Mouse (Mus musculus): ENCODE results near the gene Lbhd2.

Gene Lbhd2

DNA sequence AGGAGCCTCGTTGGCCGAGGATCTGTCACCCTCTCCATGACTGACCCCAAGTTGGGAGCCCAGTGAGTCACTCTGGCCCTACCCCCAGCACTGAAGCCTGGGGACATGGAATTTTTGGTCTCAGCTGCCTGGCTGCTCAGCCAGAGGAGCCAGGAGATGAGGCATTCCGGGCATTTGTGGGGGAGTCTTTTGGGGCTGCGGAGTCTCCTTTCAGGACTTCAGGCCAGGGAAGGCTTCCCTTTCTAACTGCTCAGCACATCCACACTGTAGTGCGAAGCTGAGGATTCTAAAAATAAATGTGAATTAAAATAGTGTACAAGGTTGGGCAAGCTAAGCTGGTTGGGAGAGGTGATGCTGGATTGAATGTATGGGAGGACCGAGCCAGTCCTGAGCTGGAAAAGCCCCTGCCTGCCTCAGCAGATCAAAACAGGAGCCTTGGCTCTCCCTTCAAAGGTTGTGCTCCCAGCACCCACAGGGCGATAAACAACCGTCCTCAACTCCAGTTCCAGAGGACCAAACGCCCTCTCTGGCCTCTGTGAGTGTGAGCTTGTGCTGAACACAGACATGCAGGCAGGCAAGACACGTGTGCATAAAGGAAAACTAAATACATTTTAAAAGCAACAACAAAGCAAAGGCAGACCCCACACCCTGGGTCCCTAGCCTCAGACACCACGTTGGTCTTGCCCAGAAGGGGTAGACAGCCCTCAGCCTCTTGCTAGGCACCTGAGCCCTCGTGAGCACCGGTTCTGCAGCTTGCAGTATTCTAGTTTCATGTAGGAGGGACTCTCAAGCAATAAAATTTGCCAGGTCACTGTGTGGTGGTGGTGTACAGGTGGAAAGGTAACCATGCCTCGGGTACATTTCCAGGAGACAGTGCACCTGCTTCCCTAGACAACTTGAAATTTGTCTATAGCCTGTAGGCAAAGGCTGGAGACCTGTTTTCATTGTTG, 24.5 kb downstream of the Lbhd2 start:
- no peak for DNase-seq (ENCODE audit: low spot score)

DNA sequence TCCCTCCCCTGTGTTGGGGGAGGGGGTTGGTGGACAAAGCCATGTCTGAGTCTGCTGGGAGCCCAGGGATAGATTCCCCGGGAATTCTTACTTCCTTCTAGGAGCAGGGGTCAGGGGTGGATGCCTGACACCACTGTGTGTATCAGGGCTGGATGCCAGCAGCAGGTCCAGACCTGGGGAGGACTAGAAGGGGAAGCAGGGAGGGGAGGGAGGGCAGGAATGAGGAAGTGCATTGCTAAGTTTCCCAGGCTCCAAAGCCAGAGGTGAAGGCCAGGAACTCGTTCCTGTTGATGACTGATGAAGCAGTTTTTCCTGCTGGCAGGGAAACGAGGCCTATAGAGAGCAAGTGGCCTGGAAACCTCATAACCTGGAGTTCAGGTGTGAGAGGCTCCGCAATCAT, 25.5 kb downstream of the Lbhd2 start:
- no peak for DNase-seq (ENCODE audit: low spot score)

DNA sequence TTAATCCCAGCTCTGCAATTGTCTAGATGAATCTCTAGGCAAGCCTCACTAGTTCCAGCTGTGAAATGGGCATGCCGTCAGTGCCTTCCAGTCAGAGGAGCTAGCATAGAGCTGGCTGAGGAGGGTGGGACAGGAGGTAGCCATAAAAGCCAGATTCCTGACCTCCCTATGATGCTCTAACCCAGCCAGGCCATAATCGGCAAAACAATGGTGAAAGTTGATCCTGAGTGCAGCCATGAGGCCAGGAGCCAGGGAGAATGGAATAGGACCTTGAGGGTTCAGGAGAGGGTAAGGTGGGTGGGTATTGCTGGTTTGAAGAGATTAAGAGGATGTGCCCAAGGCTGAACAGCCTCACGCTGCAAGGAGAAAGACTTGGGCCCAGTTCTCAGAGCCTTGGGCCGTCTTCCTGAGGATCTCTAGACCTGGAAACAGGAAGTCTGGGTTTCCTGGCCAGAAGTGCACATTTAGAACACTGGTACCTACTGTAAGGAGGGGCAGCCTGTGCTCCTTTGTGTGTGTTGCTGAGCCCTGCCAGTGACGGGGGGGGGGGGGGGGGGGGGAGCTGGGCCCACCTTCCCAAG, 26.2 kb downstream of the Lbhd2 start:
- DNase-seq (ENCODE audit: low spot score): no peak

DNA sequence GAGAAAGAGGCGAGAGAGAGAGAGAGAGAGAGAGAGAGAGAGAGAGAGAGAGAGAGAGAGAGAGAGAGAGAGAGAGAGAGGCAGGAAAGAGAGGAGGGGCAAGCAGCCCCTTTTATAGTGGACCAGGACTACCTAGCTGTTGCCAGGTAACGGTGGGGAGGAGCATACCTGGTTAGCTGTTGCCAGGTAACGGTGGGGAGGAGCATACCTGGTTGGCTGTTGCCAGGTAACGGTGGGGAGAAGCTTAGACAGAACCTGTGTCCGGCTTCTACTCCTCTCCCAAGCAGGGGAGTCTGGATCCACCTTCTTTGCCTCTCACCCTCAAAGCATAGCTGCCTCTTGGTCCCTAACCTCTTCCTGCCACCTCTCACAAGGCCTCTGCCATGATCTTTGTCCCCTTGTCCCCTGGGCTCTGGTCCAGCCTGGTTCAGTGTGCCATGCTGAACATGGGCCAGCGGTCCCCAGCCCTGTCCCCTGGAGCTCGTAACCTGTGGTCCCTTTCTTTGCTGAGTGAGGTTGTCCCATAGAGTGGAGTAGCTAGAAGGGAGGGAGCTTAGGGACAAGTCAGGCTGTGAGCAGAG, 27.6 kb downstream of the Lbhd2 start:
- no peak for DNase-seq (ENCODE audit: low spot score)

DNA sequence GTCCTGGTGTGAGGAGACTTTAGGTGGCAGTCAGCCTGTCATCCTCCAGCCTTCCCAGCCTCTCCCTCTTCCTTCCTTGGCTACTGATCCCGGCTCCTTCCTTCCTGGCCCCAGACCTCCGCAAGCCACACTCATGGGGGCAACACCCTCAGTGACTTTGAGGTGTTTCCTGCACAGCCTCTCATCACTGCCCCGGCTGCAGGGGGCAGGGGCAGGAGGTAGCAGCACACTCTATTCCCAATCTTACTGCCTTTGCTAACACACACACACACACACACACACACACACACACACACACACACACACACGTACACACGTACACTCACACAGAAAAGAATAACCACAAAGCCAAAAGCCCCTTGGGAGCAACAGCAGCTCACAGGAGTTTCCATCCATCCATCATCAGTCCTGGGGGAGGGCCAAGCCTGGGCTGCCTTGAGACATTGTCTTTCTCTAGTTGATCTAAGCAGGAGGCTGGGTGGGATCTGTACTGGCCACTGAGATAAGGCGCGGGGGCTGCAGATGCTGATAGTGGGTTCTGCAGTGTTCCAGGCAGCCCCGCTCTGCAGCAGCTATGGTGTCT, 28.2 kb downstream of the Lbhd2 start:
- no peak for DNase-seq (ENCODE audit: low spot score)

DNA sequence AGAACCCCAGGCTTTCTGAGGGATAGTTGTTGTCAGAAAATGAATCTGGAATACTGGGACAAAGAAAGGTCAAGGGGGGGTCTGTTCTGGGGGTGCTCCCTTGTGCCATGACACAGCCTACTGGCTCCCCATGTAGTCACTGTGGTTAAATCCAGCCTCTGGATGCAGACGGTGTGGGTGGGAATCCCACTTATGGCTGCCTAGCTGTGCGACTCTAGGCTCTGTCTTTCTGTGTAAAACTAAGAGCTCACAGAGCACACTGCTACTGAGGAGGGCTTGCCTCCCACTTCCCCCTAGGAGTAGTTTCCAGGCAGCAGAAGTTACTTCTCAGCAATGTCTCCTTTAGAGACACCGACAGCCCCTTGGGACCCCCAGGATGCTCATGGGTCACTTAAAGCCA, 29.6 kb downstream of the Lbhd2 start:
- DNase-seq (ENCODE audit: low spot score): no peak

DNA sequence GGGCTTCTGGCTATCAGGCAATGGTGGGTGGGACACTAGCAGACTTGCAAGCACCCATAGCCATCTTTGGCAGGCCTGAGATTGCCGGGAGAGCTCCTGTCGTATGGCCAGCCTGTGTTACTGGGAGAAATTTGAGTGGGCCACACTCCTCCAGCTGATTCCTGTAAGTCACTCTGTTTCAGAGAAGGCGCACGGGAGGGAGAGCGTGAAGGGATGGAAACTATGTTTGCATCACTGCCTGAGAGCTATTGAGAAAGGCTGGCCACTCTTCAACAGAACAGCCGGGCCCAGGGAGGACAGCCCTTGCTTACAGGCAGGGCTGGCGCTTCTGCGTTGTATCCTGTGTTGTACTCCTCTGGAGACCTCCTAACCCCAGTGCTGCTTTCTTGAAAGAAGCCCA, 30.0 kb downstream of the Lbhd2 start:
- DNase-seq (ENCODE audit: low spot score): no peak

DNA sequence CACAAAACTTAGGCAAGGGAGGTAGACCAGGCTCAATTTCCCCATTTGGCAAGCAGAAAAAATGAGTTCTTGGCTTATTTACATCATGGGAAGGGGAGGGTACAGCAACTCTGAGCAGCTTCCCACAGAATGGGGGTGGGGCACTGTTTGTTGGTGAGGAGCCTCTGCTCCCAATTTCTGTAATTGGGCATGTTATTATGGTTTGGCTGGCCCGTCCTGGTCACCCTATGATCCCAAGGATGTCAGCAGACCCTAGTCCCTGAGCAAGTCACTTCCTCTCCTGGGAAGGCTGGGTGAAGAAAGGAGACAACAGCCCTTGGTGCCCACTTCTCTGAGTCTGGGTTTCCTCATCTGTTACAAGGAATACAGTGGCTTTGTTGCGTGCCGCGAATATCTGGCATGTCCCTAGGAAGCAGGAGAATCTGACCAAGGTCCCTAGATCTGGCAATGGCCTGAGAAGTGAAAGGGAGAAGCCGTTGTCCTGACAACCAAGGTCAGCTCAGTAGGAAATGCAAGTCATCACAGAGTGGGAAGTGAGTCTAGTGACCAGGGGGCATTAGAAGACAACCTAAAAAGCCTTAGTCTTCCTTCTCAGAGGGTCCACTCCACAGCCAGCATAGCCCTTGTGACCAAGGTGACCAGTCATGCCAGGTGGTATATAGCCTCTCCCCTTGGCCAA, 30.8 kb downstream of the Lbhd2 start:
- no peak for DNase-seq (ENCODE audit: low spot score)

DNA sequence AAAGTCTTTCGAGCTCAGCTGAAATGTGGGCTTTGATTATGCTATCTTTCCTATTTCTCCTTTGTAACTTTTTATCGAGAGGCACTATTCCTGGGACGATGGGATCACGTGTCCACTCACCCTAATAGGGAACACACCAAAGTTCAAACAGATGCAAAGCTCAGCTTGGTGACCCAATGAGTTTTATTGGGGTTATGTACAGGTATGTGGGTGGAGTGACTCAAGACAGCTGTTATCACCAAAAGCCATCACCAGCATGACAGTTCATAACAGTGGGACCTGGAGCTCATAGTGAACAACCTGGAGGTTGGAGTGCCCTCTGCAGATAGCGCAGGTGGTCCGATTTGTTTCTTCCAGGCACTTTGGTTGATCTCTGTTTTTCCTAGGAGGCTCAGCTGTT, 32.2 kb downstream of the Lbhd2 start:
- DNase-seq (ENCODE audit: low spot score): no peak

DNA sequence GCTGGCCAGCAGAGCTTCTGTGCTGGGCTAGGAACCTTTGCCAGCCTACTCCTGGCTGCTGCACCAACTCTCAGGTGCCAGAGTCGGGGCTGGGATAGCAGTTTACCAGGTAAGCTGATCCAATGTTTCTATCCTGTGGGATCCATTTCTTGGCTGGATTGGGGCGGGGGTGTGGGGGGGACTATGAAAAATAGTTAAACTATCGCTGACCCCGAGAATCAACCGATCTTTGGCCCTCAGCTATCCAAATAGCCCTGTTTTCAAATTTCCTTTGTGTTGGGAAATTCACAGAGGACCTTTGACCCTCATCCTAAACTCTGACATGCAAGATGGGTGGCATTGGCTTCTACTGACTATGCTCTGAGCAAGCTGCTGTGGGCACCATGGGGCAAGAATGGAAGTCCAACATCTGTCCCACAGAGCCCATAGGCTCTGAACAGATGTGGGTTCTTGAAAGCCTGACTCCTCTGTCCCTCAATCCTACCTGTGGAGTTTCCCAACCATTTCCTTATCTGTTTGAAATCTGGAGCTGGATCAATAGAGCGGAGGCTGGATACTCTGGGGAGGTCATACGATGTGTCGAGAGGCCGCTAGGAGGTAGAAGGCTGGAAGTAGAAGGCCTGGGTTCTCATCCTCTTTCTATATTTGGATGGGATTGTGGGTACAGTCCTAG, 34.2 kb downstream of the Lbhd2 start:
- no peak for DNase-seq (ENCODE audit: low spot score)

DNA sequence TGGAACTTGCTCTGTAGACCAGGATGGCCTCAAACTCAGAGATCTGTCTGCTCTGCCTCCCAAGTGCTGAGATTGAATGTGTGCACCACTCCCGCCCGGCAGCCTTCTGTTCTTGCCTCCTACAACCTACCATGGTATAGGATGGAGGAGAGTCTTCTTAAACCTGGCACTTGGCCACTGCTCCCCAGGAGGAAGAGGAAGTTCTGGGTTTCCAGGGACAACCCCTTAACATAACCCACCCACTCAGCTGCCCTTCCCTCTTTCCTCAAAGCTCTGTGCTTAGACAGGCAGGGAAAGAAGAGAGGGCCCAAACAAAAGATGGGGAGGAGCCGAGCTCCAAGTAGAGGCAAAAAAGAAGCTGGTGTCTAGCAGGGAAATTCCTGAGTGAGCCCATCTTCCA, 34.9 kb downstream of the Lbhd2 start:
- no peak for DNase-seq (ENCODE audit: low spot score)

DNA sequence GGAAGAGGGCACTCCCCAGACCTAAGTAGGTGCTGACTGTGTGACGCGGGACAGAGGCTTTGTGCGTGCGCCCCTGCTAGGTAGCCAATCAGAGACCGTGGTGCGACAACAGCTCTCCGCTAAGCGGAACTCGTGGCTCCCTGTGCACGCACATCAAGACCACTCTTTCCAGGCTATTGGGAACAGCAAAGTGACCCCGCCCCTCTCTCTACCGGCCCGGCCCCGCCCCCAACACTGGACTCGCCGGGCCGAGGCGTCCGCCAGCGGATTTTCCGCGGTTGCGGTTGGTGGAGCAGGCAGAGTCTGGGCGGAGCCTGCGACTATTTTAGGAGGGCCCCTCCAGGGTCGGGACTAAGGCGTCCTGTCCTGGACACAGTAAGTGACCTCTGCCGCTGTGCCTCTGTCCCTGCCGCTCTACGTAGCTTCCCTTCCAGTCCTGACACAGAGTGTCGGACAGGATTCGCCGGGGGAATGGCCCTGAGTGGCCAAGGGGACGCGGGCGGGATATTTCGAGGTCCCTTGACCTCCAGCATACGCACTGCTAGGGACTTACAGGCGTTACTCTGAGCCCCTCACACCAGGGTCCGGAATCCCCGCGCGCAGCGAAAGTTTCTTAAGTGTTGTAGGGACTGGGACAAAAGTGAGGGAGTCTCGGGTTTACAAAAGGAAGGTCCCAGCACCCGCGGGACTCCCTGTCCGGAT, 35.9 kb downstream of the Lbhd2 start, which contains the start of gene Tnfaip2:
Tnfaip2 (plus strand) TSS at position 161 of the 702 bp plus-strand sequence.
- DNase-seq (ENCODE audit: low spot score): no peak

DNA sequence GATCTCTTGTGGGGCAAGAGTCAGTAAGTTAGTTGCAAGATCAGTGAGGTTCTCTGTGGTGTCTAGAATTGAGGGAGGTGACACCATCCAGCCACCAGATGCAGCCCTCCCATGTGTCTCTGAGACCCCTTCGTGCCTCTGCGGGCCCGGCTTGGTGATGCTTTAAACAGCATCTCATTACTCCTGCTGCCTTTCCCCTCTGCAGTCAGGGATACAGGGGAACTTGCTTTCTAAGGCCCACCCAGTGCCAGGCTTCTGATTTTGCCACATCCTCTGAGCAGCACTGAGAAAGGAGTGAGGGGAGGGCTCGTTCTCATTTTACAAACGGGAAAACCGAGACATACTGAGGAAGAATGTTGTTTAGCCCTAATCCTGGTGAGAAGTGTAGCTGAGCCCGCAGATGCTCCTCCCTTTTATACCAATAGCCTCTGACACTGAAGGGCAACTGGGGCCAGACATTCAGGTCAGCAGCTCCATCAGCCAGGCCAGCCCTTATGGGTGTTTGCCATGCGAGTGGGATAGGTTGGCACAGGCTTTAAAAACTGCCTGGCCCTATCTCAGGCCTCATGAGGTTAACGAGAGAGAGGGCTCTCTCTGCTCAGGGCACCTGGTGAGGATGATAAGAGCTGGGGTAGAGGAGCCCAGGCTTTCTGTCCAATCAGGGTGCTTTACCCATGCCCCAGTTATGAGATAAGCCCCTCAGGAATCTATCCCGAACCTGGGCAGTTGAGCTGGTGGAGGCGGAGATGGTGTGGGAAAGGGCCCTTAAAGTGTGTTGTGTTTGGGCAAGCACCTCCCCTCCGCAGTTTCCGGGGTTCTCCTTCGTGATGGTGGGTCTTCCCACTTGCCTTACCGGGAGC, 36.6 kb downstream of the Lbhd2 start:
- no peak for DNase-seq (ENCODE audit: low spot score)

DNA sequence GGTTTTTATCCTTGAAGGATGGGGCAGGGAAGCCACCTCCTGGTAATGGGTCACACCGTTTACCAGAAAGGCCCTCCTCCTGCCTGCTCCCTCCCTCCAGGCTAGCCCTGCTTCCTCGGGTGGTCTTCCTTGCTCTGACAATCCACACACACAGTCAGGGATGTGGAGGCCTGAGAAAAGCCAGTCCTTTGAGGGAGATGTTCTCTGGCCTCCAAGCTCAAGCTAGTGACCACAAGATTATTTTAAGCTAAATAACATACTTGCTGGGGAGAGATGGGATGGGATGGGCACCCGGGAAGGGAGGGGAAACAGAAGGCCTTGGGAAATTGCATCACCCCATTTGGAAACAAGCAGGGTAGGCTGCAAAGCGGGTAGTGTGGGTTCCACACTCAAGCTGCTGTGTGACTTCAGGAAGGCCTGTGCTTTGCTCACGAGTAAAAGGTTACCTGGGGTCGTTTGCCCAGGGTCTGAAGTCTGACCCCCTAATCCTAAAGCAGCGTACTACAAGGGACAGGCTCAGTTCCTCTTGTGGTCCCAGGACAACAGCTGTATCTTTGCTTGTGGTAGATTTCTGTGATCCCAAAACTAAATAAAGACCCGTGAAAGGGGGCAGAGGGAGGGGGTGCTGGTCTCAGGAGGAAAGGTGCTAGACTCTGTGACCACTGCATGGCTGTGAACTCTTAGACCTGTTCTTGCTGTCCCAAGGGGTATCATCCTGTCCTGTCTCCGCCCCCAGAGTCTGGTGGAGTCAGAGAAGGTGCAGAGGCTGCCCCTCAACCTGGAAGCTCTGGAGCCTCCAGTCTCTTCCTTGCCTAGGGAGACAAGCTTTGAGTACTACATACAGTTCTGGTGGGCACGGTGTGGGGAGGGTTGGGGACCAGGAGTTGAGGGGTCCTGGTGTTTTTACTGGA, 37.6 kb downstream of the Lbhd2 start:
- DNase-seq (ENCODE audit: low spot score): no peak

DNA sequence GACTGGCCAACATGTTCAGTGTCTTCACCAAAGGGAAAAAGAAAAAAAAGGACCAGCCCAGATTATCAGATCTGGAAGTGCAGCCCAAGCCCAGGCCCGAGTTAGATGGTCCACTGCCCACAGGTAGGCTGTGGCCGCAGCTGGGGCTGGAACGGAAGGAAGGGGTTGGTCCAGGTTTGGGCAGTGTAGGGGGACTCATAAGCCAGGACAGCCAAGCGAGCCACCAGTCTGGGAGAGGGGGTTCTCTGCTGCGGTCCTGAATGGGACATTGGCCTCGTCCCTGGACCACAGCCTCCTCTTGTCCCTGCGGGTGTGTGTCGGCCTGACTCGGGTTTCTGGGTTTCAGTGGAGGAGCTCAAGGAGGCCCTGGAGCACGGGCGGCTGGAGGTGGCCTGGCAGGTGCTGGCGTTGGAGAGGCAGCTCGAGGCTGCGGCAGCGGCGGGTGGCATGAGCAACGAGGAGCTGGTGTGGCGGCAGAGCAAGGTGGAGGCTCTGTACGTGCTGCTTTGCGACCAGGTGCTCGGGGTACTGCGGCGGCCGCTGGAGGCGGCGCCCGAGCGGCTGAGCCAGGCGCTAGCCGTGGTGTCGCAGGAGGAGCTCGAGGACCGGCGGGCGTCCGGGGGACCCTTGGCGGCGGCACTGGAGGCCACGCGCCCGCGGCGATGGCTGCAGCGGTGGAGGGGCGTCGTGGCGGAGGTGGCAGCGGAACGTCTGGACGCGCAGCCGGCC, 38.7 kb downstream of the Lbhd2 start:
- DNase-seq (ENCODE audit: low spot score): no peak

DNA sequence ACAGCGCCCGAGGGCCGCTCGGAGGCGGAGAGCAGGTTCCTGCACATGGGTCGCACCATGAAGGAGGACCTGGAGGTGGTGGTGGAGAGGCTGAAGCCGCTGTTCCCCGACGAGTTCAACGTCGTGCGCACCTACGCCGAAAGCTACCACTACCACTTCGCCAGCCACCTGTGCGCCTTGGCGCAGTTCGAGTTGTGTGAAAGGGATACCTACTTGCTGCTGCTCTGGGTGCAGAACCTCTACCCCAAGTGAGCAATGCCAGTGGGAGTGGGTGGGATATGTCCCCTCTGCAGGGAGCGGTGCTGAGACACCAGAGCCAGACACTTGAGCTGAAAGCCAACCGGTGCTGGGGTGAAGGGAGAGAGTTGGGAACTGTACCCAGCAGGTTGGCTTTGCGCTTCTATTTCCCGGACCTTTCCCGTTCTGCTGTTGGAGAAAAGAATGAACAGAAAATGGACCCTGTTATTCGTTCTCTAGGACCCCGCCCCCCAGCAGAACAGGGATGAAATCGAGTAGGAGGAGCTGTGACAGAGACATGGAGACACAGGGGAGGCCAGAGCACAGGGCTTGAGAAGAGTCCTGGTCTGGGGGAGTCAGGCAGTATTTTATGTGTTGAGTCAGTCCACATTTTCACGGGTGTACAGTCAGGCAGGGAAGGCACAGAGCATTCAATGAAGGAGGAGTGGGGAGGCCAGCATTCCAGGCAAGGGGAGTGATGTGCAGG, 39.4 kb downstream of the Lbhd2 start:
- DNase-seq (ENCODE audit: low spot score): no peak

DNA sequence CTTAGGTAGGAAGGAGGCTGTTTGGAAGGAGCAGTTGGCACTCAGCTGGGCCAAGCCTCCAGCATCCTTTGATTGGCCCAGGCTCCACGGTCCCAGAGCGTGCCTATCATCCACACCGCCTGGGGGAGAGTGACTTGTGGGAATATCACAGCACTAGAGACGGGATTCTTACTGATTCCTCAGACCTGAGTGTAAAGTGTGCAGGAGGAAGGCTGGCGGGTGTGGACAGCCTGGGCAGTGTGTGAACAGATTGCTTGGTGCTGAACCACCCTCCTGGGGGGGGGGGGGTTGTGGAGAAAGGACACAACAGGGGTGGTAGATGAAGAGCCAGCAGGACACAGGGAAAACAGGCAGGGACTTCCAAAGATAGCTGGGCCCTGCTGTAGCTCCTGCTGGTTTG, 40.1 kb downstream of the Lbhd2 start:
- no peak for DNase-seq (ENCODE audit: low spot score)

DNA sequence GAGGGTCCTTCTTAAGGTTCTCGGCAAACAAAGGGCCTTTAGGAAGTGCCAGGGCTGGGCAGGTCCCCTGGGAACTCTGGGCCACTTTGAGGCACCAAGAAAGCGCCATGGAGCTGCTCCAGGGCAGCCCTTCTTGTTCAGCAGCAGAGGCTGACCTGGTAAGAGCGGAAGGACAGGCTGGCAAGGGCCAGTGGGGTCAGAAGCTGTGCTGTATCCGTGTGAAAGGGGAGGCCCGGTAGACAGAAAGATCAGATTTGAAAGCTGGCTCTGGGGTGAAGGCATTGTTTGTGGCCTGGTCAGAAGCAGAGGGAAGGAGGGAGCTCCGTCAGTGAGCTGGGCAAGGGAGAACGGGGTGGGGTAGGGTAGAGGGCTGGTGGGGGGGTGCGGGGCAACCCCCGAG, 40.7 kb downstream of the Lbhd2 start:
- no peak for DNase-seq (ENCODE audit: low spot score)

All from left cerebral cortex, adult 11 months (tissue).